Mouse (Mus musculus): ENCODE data around the gene Zc3h18.

DNA sequence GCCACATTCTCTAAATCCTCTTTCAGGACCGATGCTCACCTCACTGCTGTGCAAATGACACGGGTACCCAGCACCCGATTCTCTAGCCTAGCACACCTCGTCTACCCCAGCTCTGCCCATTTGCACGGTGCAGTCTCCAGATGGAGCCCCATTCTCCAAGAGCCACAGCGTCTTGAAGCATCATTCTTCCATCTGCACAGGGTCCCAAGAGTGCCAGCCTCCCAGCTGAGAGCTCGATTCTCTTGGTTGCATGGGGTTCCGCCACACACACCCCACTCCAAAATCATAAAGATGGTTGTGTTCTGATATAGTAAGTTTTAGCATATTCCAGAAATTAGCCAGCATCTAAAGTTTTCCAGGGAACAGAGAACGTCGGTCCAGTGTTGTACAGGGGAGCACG lies 33.1 kb upstream of the Zc3h18 start:
- TF ChIP-seq POLR2A (IDR thresholded peaks at IDR 0.05; ENCODE audit: control insufficient read depth in 1 of 2, insufficient read depth in 1 of 2, low read depth in 1 of 2, low read length in 2 of 2, poor library complexity in 1 of 2) = no peak
- TF ChIP-seq SMC3 (IDR thresholded peaks at IDR 0.05; ENCODE audit: low read depth, low read length) = no peak
- TF ChIP-seq NELFE (IDR thresholded peaks at IDR 0.05; ENCODE audit: low read depth, low read length) = no peak; the same call in 1 of the 2 replicates
- no peak for TF ChIP-seq EP300 (IDR thresholded peaks at IDR 0.05; ENCODE audit: low read depth in 1 of 2, low read length in 2 of 2)
- TF ChIP-seq POLR2AphosphoS5 (IDR thresholded peaks at IDR 0.05; ENCODE audit: borderline replicate concordance, low read depth, low read length) = no peak
- TF ChIP-seq CHD1 (IDR thresholded peaks at IDR 0.05; ENCODE audit: low read depth, low read length) = no peak

Data from MEL (cell line).